Mouse (Mus musculus) ovary, adult 18-20 months (tissue): ENCODE measurements around the gene Nadsyn1.

Experiments
- DNase-seq: peaks from one replicate; pipeline ENCODE4 v3.0.0; 2022; ENCODE audit warnings: low spot score, mixed read lengths

The Nadsyn1 gene

GRCm38 (mm10) chr7:143753990-143754715 is 68.5 kb downstream of the Nadsyn1 start:
- DNase-seq, result no peak

- no peak for DNase-seq
Measured at GRCm38 (mm10) chr7:143752606-143753005, 70.0 kb downstream of the Nadsyn1 start.

- DNase-seq, result no peak
Measured at GRCm38 (mm10) chr7:143752056-143752455, 70.6 kb downstream of the Nadsyn1 start.

- no peak for DNase-seq
Measured at GRCm38 (mm10) chr7:143751380-143751779, 71.3 kb downstream of the Nadsyn1 start.

- no peak for DNase-seq
Measured at GRCm38 (mm10) chr7:143749045-143749444, 73.6 kb downstream of the Nadsyn1 start.

- DNase-seq, result peak; percentile 69
Measured at GRCm38 (mm10) chr7:143748041-143748868, 74.4 kb downstream of the Nadsyn1 start.
